Mouse (Mus musculus): ENCODE results near the gene Krt78.
A peak's percentile ranks its signal among the peaks of the same experiment; 100 is the strongest.

Gene Krt78

DNA sequence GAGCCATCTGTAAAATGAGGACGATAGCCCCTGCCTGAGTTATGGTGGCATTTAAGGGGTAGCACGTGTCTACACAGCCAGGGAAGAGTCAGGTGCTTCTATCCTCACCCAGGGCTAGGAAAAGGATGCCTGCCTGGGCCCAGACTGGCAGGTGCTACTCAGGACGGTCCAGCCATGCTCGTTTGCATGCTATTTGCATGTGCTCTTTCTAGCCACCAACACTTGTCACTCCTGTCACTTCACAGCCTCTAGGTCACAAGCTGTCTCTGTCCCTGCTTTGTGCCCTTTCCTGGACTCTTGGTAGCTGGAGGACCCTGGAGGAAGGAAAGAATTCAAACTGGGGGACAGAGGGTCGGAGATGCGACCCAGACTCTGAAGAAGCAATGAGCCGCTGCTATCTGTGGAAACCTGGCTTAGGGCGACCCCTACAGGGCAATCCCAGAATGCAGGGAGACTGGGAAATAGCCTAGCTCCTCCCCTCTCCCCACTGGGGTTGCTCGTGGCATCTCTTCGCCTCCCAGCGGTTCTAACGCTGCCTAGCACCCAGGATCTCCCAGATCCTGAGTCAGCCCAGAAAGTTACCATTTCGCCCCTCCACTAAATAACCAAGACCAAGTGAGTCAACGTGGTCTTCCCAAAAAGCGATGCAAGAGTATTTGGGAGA is 19.5 kb upstream of the Krt78 start:
- peak; percentile 92 to 98 for DNase-seq (ENCODE audit: low read depth in 1 of 2, low spot score in 2 of 2)

DNA sequence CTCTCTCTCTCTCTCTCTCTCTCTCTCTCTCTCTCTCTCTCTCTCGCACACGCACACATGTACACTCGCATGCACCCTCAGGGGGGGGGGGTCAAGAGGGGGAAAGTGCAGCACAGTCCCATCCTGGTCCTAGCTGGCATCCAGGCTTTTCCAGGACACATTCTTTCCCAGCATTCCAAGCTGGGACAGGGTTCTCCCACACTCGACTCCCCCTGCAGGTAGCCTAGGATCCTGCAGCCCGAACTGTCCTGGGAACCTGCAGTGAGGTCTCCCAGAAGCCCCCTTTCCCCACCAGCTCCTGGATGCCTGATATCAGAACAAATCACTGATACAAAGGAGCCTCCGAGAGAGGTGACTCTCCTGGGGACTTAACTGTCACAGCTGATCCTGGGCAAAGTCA is 16.4 kb upstream of the Krt78 start:
- DNase-seq (ENCODE audit: low read depth in 1 of 2, low spot score in 2 of 2) = no peak

DNA sequence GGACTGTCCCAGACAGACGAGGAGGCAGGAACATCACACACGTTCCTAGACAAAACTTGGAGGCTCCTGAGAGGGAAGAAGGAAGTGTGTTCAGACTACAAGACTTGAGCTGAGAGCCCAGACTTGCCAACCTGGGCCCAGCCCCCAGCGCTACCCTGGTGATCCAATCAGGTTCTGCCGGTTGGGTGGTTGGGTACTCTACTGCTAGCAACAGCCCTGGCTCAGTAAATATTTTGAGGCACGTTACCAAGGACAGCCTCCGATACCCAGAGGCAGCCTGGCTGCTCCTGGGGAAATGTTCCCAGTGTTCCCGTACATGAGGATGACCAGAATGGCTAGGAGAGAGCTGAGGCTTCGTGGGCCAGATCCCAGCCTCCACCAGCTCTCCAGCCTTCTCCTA is 12.7 kb upstream of the Krt78 start:
- DNase-seq (ENCODE audit: low read depth in 1 of 2, low spot score in 2 of 2) = no peak

DNA sequence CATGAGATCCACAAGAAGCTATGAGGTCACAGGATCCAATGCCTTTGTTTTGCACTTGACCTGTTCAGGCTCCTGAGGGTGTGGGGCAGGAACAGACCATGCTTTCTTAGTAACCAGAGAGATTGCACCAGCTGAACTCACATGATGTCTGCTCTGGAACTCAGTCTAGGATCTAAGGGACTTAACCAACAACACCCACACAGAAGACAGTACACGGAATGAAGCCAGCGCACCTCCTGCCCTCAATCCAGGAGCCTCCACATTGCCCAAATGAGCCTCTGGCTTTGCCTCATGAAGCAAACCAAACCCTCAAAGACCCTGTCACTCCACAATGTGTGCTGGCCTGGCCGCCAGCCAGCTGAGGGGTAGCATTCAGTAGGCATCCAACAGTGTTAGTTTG is 4.8 kb upstream of the Krt78 start:
- no peak for DNase-seq (ENCODE audit: low read depth in 1 of 2, low spot score in 2 of 2)

DNA sequence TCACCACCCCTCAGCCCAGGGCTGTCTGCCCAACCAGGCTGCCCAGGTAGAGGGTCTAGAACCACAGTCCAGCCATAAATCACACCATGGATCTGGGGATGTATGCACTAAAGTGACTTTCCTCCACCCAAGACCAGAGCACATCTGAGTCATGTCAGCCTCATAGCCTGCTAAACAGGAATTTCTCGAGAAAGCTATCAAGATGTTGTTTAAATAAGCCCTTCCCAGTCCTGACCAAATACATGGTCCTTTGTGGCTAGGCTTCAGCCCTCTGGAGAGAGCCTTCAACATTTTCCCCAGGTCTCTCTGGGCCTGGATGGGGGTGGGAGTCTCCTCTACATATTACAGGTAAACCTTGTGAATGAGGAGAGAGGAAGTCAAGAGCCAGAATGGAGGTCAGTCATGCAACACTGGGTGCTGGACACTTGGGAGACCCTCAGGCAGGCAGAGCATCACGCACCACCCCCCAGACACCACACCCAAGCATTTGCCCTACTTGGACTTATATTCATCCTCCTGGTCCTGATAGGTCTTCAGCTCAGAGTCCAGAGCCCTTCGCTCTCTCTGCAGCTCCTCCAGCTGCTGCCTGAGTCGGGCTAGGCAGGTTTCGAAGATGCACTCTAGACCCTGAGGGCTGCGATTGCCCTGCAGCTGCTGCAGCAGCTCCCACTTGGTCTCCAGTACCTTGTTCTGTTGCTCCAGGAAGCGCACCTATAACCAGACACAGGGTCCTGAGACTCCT is 1.2 kb downstream of the Krt78 start:
- DNase-seq (ENCODE audit: low read depth in 1 of 2, low spot score in 2 of 2) = no peak

DNA sequence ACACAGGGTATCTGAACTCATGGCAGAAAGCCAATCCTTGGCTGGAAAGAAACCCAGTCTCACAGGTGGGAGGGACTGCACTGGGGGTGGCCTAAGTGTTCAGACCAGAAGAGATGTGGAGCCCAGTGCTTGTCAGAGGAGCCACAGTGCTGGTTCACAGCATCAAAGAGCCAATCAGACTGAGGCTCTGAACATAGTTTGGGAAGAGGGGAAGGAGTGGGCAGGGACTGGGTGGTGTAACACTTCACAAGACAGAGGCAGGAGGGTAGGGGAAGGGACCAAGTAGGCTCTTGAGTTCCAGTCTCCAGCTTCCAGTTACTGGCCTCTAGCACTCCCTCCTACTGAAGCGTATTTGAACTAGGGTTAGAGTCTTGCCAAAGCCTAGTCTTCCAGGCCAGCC is 8.7 kb downstream of the Krt78 start:
- DNase-seq (ENCODE audit: low read depth in 1 of 2, low spot score in 2 of 2) = no peak

DNA sequence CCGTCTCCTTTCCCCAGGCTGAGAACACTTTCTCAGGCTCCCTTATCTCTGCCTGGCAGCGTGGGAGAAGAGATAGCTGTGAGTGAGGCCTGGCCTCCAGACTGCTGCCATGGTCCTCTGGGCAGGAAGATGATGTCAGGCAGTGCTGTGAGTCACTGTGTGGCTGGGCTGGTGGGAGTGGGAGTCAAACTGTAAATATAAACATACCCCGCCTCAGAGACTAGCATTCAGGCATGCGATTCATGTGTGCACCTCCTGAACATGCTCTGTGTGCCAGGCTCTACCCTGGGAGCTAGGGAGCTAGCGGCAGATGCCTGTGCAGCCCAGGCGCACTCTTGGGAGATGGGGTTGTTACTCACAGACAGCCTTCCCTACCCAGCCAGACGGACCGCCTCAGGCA is 12.1 kb downstream of the Krt78 start:
- no peak for DNase-seq (ENCODE audit: low read depth in 1 of 2, low spot score in 2 of 2)

DNA sequence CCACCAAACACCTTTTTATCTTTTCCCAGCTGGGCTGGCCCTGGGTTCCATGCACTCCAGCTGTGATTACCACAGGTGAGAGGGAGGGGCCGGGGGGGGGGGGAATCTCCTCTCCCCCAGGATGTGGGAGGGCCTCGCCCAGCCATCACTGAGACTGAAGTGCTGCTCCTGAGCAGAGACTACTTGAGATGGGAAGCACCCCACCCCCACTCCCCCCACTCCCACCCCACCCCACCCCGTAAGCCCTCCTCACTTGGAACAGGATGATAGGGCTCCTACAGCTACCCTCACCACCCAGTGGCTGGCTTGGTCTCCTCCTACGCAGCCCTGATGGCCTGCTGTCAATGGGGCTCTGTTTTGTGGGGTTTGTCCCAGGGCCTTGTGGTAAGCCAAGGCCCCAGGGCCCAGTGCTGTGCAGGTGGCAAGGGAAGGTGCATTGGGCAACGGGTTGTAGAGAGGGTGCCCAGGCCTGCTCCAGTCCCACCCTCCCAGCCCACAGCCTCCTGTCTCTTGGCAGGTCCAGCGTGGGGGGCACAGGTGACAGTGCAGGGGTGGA is 13.7 kb downstream of the Krt78 start, which contains the start of gene Krt79:
Krt79 (minus strand) TSS at position 51 of the 556 bp plus-strand sequence.
- no peak for DNase-seq (ENCODE audit: low read depth in 1 of 2, low spot score in 2 of 2)

DNA sequence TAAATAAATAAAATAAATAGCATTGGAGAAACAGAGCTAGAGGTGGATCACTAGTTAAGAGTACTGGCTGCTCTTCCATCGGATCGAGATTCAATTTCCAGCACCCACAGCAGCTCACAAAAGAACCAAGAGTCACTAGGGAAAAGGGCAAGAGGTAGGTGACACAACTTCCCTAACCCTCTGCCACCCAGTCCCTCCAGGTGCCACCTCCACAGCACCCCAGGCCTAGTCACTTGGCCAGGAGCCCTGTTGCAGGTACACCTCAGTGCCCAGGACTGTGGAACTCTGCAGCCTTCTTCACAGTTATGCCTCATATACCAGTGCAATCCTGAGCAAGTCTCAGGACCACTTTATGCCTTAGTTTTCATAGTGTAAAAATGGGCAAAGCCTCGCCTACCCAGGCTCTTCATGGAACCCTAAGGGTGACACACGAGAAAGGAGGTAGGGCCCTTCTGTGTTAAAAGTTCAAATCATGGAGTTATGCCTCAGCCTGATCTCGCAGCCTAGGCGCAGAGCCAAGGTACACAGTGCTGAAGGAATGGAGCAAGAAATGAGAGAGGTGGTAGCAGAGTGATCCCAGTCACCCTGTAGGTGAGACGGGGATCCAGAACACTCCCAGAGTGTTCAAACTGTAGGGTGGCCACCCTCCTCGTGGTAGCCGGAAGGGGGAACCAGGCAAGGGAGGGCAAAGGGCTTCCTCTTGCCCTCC is 15.3 kb downstream of the Krt78 start:
- DNase-seq (ENCODE audit: low read depth in 1 of 2, low spot score in 2 of 2) = no peak

DNA sequence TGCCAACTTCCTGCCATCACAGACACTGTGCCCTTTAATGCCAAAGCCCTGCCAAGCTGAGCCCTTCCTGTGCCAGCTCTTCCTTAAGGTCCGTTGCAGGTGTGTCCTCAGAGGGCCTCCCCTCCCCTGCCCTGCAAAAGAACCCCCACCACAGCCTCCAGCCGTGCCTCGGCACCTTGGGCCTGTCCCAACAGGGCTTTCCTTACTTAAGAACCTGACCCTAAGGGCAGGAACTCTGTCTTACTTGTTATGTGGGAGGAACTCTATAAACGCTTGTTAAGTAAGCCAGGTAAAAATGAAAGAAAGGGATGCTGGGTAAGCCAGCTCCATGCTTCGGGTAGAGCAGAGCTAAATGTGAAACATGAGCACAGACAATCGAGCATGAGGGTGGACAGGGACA is 21.1 kb downstream of the Krt78 start:
- no peak for DNase-seq (ENCODE audit: low read depth in 1 of 2, low spot score in 2 of 2)

DNA sequence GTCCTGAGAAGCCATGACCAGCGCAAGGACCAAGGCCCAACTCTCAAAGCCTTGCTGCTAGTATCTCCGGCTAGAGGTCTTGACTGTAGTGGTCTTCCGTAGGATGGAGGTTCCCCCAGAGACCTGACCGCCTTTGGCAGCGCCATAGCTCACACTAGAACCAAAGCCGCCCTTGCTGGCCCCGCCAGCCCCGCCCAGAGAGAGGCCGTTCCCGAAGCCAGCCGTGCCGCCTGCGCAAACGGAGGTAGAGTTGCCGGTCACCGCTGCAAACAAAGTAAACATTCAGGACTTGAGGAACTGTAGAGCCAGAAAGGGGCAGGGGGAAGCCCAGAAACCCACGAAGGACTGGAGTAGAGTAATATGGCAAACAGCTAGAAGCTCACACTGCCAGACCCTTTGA is 24.4 kb downstream of the Krt78 start:
- DNase-seq (ENCODE audit: low read depth in 1 of 2, low spot score in 2 of 2) = no peak

DNA sequence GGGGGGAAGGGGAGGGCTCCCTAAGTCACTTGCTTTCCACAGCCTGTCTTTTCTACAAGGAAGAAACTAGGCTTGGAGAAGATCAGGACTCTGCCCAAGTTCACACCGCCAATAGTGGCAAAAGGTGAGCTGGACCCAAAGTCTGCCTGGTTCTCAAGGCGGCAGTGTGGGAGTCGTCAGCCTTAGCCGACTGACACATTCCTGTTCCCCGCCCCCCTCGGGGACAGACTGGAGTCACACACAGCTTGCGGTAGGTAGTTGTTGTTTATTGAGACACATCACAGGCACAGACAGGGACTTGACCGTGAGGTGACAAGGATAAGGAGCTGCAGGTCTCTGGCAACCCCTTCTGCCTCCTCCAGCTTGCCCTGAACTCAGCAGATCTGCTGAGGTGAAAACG is 25.0 kb downstream of the Krt78 start:
- DNase-seq (ENCODE audit: low read depth in 1 of 2, low spot score in 2 of 2) = no peak

DNA sequence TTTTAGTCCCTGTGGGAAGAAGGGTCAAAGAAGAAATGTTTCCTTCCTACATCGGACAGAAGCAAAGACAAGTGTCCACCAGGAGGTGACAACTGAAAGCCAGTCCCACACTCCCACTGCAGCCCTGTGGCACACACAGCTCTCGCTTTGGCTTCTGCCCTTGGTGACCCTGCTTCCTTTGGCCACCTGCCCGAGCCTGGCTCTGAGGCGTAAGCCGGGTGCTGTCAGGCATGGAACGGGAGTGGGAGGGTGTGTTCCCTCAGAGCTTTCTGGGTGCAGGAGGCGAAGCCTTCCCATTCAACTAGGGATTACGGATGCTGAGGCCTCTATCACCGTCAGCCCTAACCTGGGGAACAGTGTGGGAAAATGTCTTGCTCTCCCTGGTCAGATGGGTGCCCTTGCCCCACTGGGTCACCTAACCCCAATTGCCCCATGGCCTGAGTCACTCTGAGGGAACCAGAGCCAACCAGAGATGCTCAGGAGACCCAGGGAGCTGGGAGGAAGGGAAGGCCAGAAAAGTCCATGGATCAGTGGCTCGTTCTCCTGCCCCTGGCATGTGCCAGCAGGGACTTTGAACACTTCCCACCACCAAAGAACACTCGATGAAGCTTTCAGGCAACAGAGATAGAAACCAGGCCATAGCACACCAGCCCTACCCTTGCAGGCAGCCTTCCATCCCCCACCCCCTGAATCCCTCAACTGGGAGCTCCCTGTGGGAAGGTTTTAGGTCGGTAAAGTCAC is 26.6 kb downstream of the Krt78 start:
- DNase-seq (ENCODE audit: low read depth in 1 of 2, low spot score in 2 of 2) = no peak

DNA sequence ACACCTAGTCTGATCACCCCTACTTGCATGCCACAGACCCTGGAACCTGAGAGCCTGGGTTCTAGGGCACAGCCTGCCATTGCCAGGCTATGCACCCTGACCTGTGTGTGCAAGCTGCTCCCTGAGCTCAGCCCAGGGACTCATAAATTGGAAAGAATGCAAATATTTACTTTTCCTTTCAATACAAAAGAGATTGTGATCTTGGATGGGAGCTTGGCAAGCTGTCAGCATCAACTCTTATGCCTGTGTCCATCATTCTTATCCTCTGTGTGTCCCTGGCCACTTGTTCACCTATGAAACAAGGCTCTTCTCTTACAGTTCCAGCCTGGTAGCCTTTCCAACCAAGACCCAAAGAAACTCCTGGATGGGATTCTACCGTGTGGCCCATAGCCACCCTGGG is 29.0 kb downstream of the Krt78 start:
- DNase-seq (ENCODE audit: low read depth in 1 of 2, low spot score in 2 of 2) = no peak

DNA sequence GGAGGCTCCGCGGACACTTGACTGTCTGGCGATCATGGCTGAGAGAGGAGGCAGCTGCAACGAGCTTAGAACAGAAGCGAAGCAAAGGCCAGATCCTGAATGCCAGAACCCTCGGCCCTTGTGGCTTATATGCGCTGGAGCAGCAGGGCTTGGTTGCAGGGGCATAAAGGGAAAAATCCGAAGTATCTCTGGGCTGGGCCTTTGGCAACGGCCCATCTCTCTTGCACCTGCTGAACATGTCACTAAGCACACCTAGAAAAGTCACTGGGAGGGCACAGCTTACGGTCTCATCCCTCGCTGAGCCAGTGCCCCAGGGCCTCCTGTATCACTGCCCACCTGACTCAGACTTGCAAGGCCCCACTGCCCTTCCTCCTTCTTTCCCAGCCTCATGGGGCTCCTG is 29.5 kb downstream of the Krt78 start, which contains the start of gene Krt4:
Krt4 (minus strand) TSS at position 101 of the 400 bp plus-strand sequence.
- DNase-seq (ENCODE audit: low read depth in 1 of 2, low spot score in 2 of 2) = no peak

DNA sequence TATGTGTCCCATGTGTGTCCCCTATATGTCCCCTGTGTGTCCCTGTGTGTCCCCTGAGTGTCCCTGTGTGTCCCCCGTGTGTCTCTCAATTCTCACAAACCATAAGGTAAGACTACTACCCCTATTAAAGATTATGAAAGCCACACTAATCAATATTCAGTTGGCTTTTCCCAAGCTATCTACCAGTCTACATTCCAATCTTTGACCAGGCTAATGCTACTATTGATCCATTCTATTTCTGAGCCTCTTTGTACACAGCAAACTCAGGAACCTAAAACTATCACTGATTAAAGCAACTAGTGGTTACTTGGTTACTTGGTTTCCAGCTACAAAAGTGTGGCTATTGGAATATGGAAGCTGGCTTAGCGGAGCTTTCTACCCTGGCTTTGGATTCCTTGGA is 31.8 kb downstream of the Krt78 start:
- no peak for DNase-seq (ENCODE audit: low read depth in 1 of 2, low spot score in 2 of 2)

DNA sequence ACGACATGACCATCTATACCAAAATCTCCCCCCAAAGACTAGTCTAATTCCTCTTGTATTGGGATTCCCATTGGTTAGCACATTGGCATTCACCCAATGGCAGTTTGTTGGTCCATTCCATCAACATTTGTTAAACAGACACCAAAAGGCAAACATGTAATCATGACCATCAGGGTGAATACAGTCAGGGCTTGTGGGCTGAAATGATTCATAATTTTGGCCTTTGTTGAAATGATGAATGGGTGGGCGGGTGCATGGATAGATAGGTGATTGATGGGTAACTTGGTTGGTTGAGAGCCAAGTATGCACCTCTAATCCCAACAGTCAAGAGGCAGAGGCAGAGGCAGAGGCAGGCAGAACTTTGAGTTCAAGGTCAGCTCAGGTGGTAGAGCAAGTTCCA is 38.0 kb downstream of the Krt78 start:
- no peak for DNase-seq (ENCODE audit: low read depth in 1 of 2, low spot score in 2 of 2)

DNA sequence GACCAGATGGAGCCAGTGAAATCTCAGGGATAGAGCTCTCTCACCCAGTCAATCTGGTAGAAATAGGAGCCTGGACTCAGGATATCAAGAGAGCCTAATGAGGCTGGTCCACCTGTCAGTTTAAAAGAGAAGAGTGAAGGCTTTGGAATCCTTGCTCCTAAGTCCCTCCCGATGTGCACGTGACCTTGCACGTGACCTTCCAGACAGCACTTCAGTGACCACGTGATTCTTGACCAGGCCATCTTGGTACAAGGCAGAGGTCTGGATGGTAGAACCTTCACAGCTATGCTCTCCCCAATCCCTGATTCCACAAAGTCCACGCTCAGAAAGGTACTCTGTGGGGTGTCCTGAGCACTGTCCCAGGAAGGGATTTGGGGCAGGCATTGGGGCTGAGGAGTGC is 49.2 kb downstream of the Krt78 start:
- DNase-seq (ENCODE audit: low read depth in 1 of 2, low spot score in 2 of 2) = no peak

DNA sequence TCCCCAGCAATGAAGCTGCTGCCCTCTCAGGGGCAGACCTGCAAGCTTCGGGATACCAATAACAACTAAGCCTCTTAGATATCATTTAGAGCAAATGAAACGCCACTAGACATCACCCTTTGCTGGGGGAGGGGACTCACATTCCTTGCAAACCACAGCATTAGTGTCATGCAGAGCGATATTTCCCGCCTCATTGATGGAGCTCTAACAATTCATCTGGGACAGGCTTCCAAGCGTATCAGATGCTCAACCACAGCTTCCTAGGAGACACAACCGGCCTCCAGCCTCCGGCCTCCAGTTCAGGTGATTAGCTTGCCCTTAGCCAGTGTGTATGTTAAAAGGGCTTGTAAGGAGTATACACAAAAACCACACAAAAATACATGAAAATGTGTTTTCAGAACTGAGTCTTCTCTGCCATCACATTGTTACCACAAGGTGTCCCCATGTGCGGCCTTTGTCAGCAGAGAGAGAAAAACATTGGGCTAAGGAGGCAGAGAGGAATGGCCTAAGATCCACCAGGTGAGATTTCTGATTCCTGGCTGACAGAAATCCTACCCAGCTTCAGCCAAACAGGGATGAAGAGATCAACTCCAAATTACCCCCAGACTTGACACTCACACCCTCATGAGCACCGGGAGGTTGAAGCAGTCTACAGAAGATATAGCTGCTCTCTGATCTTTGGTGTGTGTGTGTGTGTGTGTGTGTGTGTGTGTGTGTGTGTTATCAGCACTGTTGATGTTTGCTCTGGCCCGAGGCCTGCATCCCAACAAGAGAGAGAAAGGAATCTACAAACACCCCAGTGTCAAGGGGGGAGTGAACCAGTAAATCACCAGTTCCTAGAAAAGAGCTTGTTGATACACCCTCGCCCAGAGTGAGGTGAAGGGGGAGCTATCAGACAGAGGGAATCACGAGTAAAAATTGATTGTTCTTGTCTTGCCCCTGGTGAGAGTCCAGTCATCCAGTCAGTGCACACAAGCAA is 51.6 kb downstream of the Krt78 start:
- no peak for DNase-seq (ENCODE audit: low read depth in 1 of 2, low spot score in 2 of 2)
